Mouse (Mus musculus): ENCODE results near the gene Ctnnd1.
"Not testable (repeated sequence)": the region's sequence is repeated elsewhere in the genome, so short reads cannot be mapped to it uniquely, and the experiment has no call there.

Ctnnd1 gene

DNA sequence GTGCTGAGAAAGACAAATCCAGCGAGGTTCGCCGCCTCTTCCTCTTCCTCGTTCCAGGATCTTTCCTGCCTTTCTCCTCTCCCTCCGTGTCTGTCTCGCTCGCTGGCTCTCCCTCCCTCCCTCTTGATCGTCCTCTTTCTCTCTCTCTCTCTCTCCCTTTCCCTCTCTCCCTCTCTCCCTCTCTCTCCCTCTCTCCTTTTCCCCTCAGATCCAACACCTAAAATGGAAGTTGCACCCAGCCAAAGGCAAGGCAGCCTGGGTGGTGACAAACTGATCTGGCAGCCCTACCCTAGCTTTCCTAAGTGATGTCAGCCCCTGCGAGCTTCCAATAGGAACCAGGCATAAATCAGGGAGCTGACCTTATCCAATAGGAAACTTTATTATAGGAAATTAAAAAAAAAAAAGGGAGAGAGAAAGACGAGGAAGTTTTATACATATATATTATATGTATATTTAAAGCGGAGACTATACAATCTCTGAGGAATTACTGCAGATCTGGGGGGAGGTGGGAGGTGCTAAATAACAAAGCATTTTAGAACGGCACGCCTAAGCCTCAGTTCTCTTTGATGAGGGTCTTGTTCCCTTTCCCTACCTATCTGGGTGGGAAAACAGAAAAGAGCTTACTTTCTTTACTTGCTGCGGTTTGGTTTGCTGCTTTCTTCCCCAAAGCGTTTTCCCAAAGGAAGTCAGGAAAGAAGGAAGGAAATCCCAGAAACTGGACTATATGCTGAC is at the start of gene Ctnnd1:
TSS of gene Ctnnd1 (minus strand) at position 302 of the 732 bp plus-strand sequence.
- peak; percentile 82 for DNase-seq

DNA sequence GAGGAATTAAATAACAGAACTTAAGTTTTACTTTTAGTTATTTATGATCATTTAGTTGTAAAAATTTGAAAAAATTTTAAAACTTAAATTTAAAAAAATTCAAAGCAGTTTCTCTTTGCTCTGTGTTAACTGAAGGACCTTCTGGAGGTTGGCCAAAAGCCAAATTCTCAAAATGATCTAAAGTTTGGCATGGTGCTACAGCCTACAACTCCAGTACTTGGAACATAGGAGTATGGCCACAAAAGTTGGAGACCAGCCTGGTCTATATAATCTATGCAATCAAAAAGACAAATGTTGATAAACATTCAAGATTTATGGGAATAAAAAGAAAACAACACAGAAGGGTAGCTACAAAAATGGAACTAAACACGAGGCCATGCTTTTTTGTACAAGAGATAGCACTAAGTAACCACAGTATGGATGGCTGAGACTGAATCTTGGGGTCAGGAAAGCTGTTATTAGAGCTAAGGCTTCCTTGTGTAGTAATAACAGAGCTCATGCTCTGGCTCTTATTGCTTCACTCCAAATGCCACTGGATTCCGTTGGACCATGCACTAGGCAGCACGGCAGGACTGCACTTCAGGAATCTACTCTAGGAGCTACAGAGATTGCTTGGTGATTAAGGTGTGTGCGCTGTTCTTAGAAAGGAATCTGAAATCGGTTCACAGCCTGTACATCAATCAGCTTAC is 44.6 kb upstream of the Ctnnd1 start:
- no peak for DNase-seq

DNA sequence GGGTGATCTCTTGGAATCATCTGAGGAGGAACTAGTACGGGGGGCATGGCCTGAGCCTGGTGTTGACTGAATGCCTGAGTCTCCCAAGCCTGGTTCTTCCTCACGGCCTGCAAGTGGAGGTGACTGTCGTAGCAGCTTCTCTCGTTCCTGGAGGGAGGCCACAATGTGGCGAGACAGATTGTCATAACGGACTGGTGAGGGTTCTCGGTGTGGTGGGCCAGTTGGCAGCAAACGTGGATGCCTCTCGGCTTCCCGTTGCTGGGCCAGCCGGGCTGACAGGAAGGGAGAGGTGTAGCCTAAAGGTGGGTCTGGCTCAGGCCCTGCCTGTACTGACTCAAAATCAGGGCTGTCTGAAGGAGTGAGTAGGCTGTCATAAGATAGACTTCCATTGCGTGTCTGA is 39.5 kb upstream of the Ctnnd1 start:
- DNase-seq: no peak

DNA sequence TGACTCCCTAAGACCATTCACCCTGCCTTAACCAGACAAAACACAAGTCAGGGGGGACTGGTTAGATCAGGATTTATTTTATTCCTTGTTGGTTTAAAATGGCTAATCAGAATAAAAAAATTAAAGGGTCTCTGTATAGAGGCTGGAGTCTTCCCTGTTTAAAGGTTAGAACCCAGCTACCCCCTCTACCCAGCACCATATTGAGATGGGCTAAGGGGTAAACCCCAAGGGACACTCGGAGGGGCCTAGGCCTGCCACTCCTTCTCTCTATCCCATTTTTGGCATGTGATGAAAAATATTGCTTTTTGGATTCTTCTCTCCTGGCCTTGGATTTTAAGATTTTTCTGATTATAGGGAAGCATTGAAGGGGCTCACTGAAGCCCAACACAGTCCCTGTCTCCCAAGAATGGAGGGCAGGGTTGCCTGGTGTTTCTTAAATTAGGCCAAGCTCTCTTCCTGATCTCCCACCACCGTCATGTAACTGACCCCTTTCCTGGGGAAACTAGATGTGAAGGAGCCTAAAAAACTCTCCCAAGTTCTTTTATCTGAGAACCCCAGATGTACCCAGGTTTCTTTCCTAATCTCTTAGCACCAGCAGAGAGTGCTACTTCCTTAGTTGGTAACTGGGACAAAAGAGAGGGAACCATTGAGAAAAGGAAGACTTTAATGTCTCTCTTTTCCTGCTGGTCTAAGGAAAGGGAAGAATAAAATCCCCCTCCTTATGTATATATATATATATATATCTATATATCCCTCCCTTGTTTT is 37.7 kb upstream of the Ctnnd1 start:
- DNase-seq: no peak

DNA sequence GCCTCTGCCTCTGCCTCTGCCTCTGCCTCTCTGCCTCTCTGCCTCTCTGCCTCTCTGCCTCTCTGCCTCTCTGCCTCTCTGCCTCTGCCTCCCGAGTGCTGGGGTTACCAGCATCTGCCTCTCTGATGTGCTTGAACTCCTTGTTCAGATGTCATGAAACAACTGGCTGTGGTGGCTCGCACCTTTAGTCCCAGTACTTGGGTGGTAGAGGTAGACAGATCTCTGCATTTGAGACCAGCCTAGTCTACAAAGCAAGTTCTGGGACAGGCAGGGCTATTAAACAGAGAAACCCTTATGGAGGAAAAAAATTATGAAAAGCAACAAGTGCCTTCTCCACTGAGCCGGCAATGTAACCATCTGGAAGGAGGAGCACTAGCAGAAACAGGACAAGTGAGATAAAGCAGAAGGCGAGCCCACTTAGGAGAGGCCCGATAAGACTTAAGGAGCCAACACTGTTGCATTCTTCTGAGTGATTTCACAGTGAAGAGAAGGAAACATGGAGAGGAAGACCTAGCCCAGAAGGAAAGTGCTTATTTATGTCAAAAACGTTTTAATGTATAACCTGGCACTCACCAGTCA is 32.1 kb upstream of the Ctnnd1 start:
- no peak for DNase-seq

DNA sequence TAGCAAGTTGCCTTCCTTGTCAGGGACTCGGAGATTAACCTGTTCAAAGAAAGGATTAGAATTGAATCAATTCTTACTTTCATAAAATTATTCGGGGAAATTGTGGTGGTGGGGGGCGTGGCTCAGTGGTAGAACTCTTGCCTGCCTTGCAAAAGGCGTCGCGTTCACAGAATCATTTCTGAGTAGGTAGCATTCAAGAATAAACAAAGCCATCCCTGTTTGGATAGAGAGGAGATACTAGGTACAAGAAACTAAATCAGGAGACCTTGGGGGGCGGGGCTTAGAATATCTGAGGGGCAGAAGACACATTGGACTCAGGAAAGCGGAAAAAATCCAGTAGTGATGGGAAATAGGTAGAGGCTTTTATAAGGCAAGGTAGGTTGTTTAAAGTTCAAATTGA is 28.5 kb upstream of the Ctnnd1 start, which contains the start of gene Tmx2:
TSS of gene Tmx2 (minus strand) at position 125 of the 400 bp plus-strand sequence.
- DNase-seq: no peak

DNA sequence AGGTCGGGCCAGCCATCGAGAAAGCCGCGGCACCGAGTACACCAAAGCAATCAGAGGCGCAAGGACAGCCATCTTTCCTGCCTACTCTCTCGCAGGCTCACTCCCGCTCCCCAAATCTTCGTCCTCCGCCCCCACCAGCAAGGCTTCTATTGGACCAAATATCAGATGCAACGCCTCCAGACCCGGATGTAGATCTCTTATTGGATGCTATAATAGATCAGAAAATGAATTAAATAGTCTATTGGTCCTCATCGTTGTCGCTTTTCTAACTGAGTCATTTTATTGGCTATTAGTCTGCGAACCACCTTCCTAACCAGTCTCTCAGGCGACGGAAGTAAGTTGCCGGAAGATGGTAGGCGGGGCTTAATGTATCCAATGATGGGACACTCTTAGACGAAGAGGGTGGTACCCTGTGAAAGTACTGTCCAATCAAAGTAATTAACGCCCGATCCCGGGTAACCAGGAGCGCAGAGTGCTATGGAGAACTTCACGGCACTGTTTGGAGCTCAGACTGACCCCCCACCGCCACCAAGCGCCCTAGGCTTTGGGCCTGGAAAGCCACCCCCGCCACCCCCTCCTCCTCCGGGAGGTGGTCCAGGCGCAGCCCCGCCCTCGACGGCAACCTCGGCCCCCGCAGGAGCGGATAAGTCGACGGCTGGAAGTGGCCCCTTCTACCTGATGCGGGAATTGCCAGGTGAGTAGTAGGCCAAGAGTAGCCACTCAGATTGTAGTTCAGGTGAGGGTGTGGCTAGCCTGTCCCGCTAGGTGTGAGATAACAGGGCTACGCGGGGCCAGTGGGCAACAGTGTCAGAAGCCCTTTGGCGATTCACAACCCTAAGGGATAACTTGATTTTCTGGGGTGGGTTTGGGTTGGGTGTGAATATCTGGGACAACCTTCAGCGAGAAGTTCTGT is 27.7 kb upstream of the Ctnnd1 start, which contains the start of the genes Gm28635 and Med19:
TSS of gene Gm28635 (minus strand) at position 74 of the 913 bp plus-strand sequence.
TSS of gene Med19 (plus strand) at position 435 of the 913 bp plus-strand sequence.
- peak; percentile 93 for DNase-seq

DNA sequence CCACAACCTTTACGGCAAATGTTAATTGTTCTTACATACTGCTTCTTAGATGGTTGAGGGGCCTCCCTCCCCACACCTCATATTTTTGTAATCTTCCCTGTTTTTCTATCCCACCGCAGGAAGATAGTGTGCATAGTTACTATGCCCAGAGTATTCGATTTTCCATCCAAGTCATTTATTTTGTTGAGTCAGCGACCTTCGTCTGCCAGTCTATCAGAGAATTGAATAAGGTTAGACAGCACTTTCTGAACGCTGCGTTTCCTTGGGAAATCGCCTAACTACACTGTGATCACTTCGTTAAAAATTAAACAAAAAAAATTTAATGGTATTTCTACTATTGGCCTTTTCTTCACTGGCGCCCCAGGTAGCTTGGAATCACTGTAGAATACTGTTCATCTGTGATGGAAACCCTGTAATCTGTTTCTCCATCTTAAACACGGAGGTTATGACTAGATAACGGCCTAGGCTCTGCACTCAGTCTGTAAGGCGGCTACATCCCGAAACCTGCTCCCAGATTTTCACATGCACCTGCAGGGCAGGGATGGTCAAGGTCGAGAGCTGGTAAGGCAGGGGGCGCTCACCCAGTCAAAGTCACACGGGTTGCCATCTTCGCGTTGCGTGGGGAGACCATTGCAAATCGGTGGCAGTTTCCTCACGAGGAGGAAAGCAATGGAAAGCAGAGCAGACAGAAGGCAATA is 26.9 kb upstream of the Ctnnd1 start:
- no peak for DNase-seq

DNA sequence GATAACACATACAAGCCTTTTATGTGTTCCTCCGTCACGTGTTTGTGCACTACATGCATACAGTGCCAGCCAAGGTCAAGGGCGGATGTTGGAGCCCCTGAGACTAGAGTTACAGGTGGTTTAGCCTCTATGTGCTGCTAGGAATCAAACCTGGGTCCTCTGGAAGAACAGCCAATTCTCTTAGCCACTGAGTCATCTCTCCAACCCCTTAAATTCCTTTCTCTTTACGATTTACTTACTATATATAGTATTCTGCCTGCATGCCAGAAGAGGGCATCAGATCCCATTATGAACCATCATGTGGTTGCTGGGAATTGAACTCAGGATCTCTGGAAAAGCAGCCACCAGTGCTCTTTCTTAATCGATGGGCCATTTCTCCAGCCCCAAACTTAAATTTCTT is 21.0 kb upstream of the Ctnnd1 start:
- DNase-seq: not testable (repeated sequence)

DNA sequence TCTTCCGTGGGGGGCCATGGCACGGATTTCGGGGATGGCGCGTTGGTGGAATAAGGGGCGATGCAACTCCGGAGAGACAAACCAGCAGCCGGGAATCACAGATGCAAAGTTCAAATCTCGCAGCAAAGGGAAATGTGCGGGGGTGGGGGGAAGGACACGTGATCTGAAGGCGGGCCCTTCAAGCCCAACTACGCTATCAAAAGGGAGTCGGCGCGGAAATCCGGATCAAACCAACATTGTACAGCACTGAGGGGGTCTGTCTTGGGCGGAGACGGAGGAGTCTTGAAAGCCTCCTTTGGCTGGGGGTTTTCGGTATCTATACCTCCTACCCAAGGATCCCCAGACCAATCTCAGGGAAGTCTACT is 20.0 kb upstream of the Ctnnd1 start, which contains the start of gene Selenoh:
TSS of gene Selenoh (minus strand) at position 202 of the 365 bp plus-strand sequence.
- peak; percentile 73 for DNase-seq

DNA sequence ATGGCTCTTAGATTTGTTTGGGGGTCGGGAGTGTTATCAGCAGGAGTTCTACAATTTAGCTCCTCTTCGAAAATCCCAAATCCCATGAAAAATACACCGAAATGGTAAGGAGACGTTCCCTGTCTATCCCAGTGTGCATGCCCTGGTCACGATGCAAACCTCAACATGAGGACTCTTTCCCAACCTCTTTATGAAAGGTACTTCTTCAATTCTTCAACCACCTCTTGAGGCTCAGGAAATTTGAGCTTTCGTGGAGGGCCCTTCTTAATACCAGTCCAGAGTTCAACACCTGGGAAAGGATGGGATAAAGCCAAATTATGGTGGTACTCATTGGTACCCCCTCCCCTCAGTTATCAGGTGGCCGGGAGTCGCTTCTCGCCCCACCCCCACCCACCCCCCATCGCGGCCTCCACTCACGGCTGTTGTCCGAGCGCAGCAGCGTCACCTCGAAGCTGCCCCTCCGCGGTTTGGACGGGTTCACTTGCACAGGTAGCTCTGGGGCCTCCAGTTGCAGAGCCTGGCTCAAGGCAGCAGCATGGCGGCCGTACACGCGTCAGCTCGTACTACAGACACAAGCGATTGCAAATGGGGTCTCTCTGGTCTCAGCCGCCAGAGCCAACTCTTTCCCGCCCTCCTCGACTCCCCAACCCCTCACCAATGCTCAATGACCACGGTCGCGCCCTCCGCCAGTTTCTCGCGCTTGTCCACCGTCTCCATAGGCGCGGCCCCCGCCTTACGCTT is 19.4 kb upstream of the Ctnnd1 start:
- no peak for DNase-seq

DNA sequence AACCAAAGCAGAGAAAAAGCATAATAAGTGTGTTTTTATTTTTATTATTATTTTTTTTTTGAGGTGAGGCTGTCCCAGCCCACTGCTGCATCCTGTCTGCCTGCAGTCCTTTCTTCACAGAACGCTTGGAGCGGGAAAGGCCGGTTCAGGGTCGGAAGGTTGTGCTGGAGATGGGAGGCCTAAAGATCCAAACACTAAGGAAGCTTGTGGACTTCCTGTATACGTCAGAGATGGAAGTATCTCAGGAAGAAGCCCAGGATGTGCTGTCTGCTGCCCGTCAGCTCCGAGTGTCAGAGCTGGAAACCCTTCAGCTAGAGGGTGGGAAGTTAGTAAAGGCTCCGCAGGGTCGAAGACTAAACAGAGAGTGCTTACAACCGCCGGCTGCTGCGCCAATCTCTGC is 15.5 kb upstream of the Ctnnd1 start:
- no peak for DNase-seq

DNA sequence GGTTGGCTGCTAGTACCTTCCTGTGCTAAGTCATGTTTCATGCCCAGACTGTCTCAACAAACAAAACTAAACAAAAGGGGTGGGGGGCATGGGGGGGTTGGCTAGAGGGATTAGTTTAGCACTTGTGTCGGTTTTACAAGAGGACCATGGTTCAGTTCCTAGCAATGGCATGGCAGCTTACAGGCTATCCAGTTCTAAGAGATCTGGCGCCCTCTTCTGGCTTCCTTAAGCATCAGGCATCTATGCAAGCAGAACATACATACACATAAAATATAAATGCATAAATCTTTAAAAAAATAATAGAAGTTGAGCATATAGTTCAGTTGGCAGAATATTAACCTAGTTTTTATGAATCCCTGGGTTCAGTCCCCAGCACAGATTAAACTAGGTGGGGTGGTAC is 12.3 kb upstream of the Ctnnd1 start:
- no peak for DNase-seq

DNA sequence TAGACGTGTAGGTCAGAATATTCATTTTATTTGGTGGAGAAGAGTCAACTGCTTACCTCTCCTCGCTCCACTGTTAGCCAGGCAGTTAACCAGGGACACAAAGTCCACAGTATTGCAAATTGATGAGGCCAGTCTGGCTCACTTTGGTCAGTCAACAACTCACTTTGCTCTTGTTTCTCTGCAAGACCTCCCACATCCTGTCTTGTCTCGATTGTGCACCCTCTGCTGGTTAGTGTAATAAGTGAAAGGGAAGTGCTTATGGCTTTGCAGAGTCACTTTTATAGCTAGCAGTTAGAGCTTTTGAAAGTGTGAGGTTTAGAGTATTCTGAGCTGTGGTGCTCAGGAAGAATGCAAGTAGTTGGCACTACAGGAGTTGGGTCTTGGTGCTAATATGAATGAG is 9.7 kb upstream of the Ctnnd1 start:
- no peak for DNase-seq

DNA sequence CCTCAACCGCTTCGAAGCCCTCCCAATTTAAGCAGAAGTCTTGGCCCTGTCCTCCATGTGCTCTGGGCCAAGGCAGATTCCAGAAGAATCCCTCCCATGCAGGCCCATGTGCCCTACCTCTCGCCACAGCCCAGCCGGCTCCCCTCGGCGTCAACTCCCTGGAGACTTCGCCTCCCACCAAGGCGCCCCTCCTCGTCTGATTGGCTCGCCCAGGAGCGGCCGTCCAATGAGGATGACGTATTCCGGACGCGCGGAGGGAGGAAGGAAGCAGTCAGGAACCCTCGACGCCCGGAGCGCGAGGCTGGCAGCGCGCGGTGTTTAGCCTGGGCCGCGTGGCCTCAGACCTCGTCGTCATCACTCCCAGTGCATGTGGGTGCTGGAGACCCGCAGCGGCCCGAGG is 8.2 kb upstream of the Ctnnd1 start, which contains the start of gene Btbd18:
TSS of gene Btbd18 (plus strand) at position 274 of the 400 bp plus-strand sequence.
- DNase-seq: no peak

DNA sequence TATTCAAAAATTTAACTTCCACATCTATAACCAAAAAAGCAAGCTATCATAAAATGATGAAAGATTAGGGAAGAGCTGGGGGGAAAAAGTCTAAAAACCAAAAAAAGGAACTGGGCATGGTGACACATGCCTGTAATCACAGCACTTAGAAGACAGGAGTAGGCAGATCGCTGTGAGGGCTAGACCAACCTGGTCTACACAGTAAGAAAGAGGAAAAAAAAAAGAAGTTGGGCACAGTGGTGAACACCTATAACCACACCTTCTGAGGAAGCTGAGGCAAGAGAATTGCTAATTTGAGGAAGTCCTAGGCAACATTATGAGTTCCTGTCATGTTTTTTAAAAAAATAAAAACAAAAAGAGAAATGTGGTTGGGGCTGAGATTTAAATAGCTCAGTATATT is 5.3 kb upstream of the Ctnnd1 start:
- no peak for DNase-seq

DNA sequence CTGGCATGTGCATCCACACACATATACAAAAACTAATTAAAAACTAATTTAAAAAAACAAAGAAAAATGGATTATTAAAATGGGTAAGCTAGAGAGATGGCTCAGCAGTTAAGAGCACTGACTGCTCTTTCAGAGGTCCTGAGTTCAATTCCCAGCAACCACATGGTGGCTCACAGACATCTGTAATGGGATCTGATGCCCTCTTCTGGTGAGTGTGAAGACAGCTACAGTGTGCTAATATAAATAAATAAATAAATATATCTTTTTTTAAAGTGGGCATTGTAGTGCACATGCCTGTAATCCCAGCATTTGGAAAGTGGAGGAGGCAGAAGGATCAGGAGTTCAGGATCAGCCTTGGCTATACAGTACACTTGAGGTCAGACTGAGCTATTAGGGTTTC is 2.8 kb upstream of the Ctnnd1 start:
- no peak for DNase-seq

DNA sequence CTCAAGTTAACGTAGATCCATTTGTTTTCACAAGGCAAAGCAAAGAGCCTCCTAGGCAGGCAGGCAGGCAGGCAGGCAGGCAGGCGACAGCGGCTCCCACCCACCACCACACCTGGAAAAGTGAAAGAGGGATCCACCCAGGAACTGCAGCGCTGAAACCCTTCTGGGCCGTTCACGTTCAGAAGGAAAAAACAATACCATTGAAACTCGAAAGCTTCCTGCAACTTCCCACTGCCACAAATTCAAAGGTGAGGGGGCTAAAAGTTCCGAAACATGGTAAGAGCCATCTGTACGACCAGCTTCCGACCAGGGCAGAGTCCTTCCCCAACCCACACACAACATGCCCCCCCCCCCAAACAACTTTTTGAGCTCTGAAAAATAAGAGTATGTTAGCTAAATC is 891 bp downstream of the Ctnnd1 start:
- no peak for DNase-seq

DNA sequence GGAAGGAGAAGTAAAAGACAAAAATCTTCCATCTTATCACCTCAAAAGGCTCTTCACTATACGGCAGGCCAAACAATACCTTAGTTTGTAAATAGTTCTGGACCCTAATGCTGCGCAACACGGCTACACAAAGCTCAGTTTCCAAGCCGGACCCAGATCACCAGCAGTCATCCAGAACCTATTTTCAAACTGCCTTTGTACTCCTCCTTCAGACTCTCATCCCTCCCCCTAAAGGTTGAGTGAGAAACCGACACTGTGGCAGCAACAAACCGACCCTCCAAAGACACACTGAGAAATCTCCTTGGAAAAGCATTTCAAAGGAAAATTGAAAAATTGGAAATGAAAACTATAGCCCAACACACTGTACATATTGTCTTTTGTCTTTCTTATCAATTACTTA is 2.2 kb downstream of the Ctnnd1 start:
- no peak for DNase-seq

DNA sequence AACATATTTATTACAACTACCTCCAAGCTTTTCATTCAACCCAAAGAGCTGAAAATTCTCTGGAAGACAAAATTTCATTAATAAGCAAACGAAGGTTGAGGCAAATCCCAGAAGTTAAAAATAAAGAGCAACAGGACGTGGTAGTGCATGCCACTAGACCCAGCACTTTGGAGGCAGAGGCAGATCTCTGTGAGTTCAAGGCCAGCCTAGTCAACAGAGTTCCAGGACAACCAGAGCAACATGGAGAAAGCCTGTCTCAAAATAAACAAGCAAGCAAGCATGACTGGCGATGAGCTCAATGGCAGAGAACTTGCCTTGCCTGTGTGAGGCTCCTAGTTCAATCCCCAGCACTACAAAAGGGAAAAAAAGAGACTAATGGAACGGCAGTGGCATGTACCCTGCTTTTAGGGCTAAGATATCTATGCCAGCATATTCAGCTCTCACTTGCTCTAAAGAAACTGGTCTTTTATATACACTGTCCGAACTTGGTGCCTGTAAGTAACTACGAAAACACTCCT is 3.5 kb downstream of the Ctnnd1 start:
- DNase-seq: no peak
